21 mouse cellular contexts compared by ENCODE assay signal in genomic region chr6:114864421-114864820, GRCm38 (mm10).
"Had no signal": no experiment of that assay in that cellular context is flagged by ENCODE, and none has a peak within 500 bp of the region (broad histone marks: within the 10 kb centered on the region; RNA-seq: fewer than 3 reads in every experiment).

No protein-coding gene starts in this region.

- H3K27me3 ChIP-seq: kidney, embryonic 15.5 days; lung, embryonic 15.5 days; midbrain, embryonic 12.5 days; midbrain, embryonic 15.5 days; neural tube, embryonic 13.5 days; stomach, embryonic 15.5 days had no signal

- H3K27ac ChIP-seq: liver, embryonic 14.5 days; lung, embryonic 15.5 days; midbrain, embryonic 12.5 days; midbrain, embryonic 15.5 days; neural tube, embryonic 13.5 days; stomach, embryonic 15.5 days had no signal

- H3K9me3 ChIP-seq: kidney, embryonic 15.5 days; lung, embryonic 15.5 days; midbrain, embryonic 12.5 days; midbrain, embryonic 15.5 days; neural tube, embryonic 13.5 days; stomach, embryonic 15.5 days had no signal

- ATAC-seq: midbrain, embryonic 15.5 days had no signal

- H3K4me2 ChIP-seq: kidney, embryonic 15.5 days; liver, embryonic 11.5 days; lung, embryonic 15.5 days; midbrain, embryonic 12.5 days; midbrain, embryonic 15.5 days; neural tube, embryonic 13.5 days; stomach, embryonic 15.5 days had no signal

- H3K9ac ChIP-seq: kidney, embryonic 15.5 days; liver, embryonic 14.5 days; lung, embryonic 15.5 days; midbrain, embryonic 12.5 days; midbrain, embryonic 15.5 days; neural tube, embryonic 13.5 days; stomach, embryonic 15.5 days had no signal

- H3K4me3 ChIP-seq: kidney, embryonic 15.5 days; lung, embryonic 15.5 days; midbrain, embryonic 12.5 days; midbrain, embryonic 15.5 days; neural tube, embryonic 13.5 days; stomach, embryonic 15.5 days had no signal

- DNase-seq: kidney, adult 11 months; kidney, postnatal 10 days; kidney, postnatal 36 days; left cerebral cortex, postnatal 4 days; lung, adult 18-20 months; lung, postnatal 10 days; lung, postnatal 4 days; retina, postnatal 1 day; right cerebral cortex, postnatal 25 days; spleen, adult 18-20 months; thymus, adult 2 months; thymus, postnatal 14 days; thymus, postnatal 4 days had no signal
